Mouse (Mus musculus) granulocyte monocyte progenitor cell, adult 5-6 weeks (primary cell): ENCODE results near the gene Tmub1. TPM values are rescaled to one million over a fixed set of nuclear protein-coding genes. Genes with fewer than 3 reads are reported as not detected.

Experiments
- ATAC-seq: replicated peaks from 2 replicates; pipeline ENCODE4 v1.8.0; 2016; ENCODE audit warnings: mild to moderate bottlenecking, moderate TSS enrichment, inconsistent platforms; ENCODE audit not compliant: poor library complexity, severe bottlenecking
- total RNA-seq, 2 experiments: library from RNA; stranded (forward) in 1 of 2; stranded (reverse) in 1 of 2; fragments of 200-712, 200-1000 nt in 1 of 2; fragments of >200 nt in 1 of 2; fragmentation: Nextera tagmentation in 1 of 2; gene quantifications; 2 replicates each; pipeline ENCODE4 v1.2.3; 2014 to 2017

Gene Tmub1
- total RNA-seq, 2 experiments from 2014 or later: 6.4 to 11.1 TPM

DNA sequence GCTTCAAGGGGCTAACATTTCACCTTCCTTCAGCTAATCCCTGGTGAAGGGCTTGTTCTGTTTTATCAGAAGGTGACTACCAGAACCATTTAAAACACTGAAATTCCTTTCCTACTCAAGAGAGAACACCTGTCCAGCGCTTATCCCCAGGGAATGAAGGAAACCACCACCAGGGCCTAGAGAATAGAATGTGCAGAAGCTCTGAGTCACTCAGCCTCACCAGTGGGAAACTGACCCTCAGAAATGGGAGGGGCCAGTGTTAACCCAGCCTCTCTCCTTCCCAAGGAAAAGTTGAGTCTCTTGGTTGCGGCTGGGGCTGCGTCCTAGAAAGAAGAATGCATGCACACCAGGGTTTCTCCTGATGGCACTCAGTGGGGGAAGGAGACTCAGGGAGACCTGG, 7.4 kb upstream of the Tmub1 start:
- no peak for ATAC-seq

DNA sequence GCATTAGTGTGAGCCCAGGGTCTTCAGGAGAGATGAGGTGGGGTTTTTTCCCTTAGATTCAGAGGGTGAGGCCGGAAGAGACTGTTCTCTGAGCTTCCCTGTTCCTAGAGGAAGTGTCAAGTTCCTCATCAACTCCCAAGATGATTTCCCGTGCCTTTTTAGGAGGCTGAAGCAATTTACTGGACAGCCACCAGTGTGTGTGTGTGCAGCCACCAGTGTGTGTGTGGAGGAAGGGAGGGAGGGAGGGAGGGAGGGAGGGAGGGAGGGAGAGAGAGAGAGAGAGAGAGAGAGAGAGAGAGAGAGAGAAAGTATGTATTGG, 6.3 kb upstream of the Tmub1 start:
- no peak for ATAC-seq

DNA sequence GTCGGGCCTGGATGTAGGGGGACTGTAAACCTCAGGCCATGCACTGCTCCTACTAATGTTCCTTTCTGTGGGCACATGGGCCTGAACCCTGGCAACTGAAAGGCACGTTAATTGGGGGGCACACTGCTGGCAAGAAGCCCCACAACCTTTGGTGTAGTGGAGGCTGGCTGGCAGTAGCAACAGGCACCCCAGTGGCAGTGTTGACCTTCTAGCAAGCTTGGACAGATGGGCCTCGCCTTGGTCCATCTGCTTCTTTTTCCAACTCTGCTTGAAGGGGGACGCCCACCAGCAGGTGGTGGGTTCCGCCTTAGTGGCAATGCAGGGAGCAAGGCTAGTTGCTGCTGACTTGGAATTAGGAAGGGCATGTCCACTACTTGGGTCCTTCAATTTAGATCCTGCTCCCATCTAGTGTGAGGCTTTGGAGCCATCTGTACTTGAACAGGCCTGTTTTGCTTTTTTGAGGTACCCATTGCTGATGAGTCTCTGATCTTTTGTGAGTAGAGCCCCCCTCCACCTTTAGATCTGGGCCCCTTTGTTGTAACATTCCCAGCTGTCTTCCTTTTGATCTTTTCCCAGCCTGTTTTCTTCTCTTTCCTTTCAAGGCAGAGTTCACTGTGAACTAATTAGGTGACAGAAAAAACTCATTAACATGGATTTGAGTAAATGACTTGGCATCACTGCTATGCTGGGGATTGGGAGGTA, 5.8 kb upstream of the Tmub1 start:
- no peak for ATAC-seq

DNA sequence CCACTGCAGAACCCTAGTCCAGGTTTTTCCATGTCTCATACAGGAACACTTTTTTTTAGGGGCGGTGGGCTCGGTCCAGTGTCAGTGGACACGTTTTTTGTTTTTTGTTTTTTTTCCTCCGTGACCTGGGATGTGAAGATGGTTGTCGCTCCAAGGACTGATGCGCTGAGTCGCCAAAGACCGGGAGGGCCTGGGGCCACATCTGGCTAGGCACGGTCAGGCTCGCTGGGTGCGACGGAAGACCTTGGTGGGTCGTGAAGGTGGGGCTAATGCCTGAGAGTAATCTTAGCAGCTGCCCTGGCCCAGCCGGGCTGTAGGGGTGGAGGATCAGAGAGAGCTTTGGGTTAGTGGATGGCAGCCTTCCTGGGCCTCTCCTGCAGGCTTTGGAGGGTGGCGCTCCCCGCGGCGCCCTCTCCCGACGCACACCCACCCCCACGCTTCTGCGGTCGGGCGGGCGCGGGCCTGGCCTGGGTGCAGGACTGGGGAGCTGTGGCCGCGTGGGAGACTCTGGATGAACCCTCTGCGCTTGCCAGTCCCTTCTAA, 5.1 kb upstream of the Tmub1 start:
- peak; percentile 21 for ATAC-seq

DNA sequence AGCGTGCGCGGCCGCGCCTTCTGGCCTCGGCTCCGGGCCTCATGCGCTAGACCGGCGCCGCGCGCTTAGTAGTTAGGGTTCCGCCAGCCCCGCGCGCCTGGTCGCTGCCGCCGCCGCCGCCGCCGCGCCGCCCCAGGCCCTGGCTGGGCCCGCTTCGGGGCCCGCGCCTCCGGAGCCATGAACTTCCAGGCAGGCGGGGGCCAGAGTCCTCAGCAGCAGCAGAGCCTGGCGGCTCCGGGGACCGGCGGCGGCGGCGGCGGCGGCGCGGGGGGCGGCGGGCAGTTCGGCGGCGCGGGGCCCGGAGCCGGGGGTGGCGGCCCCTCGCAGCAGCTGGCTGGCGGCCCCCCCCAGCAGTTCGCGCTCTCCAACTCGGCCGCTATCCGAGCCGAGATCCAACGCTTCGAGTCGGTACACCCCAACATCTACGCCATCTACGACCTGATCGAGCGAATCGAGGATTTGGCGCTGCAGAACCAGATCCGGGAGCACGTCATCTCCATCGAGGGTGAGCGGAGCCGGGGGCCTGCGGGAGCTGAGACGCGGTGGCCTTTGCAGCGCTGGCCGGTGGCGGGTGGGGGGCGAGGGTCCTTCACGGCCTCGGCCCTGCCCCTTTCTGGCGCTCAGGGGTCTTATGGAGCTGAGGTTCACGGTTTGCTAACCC, 4.5 kb upstream of the Tmub1 start, which contains the start of gene Agap3:
Gene Agap3, plus strand, starts transcription at position 148 of the 661 bp plus-strand sequence.
- no peak for ATAC-seq

DNA sequence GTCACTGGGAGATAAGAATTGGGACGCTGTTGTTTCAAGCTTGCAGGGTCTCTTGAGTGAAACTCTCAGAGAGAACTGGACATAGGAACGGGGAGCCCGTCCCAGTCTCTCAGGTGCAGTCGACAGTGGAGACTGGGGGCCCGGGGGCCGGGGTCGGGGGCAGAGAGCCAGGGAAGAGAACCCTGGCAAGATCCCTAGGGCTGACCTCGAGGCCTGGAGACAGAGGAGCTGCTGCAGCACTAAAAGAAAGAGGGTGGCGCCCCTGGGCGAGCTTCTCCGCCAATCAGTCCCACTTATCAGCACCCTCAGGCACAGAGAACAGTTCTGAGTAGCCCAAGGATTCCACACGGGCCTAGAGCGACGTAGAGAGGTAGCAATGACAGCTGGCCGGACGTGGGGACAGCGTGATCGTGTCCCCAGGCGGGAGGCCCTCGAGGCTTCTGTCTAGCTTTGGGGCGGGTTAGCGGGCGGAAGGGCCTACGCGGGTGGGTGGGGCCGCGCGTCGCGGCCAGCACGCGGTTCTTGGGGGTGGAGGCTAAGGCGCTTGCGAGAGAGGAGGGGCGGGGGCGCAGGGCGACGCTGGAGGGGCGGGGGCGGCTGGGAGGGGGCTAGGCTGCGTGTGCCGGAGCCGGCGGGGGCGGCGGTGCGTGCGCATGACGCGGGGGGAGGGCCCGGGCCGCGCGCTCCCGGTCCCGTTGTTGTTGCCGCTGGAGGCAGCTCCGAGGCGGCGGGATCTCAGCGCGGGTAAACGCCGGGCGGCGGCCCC, 3.8 kb upstream of the Tmub1 start:
- ATAC-seq: peak; percentile 64

DNA sequence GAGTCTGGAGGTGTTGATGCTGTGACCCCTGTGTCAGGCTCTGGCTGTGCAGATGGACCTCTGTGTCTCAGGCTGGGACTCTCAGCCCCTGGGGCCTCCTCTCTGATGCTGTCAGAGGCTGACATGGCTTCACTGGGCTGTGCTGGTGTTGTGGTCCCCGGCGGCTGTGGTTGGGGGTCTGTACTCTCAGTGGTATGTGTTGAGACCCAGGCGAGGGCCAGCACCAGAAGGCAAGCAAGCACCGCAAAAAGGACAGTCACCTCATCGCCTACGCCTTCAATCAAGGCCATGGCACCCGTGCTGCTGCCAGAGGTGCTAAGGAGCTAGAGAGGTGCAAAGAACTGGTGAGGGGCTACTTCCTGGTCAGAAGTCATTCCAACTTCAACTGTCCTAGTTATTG, 1.0 kb downstream of the Tmub1 start:
- ATAC-seq: no peak

DNA sequence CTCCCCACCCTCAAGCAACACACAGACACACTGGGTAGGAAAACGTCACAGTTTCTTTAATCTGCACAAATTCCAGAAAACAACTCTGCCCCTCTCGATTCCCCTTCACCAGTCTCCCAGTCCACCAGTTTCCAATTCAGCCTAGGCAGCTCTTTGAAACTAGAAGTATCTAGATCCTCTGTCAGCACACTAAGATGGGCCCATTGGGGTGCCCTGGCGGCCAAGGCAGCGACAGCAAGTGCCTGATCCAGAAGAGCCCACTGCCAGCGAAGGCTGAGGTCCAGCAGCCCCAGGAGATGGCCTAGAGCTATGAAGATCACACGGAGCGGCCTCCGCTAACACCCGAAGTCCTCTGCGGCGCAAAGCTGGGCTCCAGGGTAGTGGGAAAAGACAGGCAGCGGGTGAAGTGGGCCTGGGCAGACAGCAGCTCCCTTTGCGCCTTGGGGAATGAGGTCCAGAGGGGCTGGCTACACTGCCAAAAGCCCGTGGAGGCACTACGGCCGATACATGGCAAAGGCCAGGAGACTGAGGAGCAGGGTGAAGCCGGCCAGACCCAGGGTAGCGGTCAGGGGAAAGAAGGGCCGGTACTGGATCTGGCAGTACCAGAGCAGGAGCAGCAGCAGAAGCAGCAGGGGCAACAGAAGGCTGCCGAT, 2.1 kb downstream of the Tmub1 start:
- ATAC-seq: no peak

DNA sequence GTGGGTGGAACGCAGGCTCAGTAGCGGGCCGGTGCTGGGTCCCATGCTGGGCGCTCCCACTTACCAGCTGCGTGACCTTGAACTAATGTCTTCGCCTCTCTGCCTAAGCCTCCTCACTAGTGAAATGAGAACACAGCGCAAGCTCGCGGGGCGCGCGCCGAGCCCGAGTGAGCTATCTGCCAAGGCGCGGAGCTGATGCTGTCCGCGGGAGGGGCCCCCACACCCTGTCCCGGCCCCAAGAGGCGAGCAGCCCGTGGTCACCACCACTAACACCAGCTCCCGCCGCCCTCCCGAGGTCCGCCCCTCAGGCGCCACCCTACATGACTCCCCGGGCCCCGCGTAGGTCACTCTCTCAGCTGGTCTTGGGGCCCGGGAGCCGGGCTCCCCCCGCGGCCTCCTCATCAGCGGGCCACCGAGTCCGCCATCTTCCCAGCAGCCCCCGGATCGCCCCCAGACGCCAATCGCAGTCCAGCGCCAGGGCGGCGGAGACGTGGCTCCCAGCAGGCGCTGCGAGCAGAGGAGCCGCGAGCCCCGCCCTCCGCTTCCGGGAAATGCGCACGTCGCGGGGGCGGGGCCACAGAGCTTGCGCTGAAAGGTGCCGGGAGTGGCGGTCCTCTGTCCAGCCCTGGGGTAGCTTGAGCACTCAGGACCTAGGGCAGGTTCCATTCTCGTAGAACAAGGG, 2.8 kb downstream of the Tmub1 start, which contains the start of gene Fastk:
Gene Fastk, minus strand, starts transcription at position 542 of the 682 bp plus-strand sequence.
- ATAC-seq: peak; percentile 74

DNA sequence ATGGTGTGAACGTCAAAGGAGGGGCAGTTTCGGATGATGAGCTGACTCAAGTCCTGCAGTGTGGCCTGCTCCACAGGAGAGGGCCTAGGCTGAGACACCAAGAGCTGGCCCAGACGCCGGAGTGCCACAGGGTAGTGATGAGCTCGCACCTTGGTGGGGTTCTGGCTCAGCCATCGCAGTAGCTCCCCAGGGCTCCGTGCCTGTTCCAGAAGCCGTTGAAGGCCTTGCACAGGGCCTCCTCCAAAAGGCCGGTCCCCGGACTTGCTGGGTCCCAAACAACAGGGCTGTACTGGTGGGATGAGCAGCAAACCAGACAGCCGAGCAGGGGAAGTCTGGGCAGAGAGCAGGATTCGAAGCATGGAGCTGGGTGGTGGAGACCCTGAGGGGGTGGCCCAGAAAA, 3.7 kb downstream of the Tmub1 start:
- no peak for ATAC-seq

DNA sequence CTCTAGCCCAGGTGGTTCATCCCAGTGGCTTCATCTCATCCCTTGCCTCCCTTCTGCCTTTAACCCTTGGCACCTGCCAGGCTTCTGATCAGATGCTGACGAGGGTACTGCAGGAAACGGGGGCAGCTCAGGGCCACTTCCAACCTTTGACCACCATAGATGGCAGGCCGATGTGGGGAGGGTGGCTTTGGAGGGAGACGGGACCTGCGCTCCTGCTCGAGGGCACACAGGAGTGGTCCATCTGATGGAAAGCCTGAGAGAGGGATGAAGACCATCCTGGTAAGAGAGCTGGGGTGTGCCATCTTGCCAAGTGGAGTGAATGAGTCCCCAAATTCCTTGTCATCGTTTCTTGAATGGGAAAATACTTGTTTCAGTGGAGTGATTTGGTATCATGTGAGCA, 4.5 kb downstream of the Tmub1 start:
- ATAC-seq: no peak

DNA sequence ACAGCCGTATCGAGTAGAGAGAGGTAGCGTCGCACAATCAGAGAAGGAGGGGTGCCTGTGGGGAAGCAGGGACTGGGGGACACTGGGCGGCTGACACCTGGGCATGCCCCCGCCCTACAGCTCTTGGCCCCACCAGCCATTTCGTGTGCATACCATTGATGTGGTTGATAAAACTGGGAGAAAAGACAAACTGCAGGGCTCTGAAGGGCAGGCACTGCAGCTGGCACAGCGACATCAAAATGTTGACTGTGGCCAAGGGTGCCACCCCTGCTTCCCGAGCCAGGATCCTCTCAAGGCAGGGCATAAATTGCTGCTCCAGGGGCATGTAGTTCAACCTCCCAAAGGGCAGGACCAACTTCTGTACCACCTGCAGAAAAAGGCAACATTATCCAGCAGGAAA, 5.6 kb downstream of the Tmub1 start:
- no peak for ATAC-seq

DNA sequence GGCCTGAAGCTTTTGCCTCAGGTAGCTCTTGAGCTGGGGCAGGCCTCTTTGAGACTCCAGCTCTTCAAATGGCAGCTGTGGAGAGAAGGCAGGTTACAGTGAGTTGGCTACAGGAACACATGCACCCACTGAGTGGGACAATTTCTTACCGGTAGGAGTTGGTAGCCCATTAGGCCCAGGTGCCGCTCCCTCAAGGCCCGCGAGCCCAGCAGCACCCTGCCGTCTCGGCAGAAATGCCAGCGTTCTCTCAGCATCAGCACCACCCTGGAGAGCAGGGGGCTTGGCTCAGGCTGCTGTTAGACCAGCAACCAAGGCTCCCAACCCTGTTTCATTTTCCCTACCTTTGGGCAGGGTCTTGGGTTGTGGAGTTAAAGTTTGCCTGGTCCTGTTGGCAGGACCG, 6.5 kb downstream of the Tmub1 start:
- no peak for ATAC-seq

DNA sequence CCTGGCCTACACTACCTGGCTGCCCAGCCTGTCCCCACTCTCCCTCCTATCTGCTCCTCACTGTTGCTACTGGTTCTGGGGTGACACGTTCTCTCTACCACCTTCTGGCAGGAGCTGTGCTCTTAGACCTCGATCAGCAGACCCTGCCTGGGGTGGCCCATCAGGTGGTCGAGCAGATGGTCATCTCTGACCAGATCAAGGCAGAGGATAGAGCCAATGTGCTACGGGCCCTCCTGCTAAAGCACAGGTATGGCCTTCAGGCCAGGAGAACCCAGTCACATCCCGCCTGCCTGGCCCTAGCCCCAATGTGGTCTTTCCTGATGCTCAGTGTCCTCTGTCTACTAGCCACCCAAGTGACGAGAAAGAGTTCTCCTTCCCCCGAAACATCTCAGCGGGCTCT, 13.7 kb downstream of the Tmub1 start:
- ATAC-seq: no peak

DNA sequence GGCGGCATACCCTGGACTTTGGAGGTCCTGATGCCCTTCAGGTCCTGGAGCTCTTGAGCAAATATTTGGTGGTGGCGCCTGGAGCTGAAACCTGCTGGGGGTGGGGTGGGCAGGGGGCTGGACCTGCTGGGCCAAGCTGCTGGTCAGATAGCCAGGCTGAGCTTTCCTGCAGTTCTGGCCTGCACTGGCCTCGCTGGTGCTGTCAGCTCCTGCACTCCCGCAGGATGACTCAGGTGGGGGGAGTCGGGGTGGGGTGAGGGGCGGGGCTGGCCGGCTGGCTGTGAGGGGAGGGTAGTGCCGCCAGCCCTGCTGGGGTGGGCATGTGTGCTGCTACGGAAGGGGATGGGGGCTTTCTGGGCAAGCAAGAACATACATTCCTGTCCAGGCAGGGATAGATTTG, 19.1 kb downstream of the Tmub1 start:
- no peak for ATAC-seq

DNA sequence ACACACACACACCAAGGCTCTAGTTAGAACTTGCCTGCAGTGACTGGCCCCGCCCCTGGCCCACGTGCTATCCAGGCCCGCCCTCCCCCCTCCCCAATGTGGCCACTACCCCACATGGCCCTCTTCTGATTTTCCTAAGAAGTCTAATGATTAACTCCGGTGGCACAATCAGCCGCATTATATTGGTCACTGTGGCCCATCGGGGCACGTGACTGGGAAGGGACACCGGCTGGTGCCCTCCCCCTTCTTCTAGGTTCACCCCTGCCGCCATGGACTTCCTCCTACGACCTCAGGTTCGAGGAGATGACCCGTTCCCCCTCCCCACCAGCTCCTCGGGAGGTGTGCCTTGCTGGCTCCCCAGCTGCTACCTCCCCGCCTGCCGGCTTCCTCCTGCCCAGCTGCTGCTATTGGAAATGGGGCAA, 19.7 kb downstream of the Tmub1 start:
- no peak for ATAC-seq

DNA sequence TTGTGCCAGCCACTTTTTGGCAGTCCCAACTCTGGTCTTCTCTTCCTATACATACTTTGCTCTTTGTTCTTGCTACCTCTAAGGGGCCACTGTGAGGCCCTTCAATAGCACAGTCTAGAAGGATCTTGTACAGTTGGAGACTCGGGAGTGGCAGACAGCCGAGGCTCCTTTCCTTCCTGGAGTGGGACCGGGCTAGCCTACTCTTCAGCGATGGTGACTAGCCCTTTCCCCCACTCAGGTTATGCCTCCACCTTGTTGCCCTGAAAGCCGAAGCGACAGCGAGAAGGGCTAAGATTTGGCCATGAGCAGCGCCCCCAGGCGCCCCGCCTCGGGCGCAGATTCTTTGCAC, 20.4 kb downstream of the Tmub1 start:
- ATAC-seq: no peak

DNA sequence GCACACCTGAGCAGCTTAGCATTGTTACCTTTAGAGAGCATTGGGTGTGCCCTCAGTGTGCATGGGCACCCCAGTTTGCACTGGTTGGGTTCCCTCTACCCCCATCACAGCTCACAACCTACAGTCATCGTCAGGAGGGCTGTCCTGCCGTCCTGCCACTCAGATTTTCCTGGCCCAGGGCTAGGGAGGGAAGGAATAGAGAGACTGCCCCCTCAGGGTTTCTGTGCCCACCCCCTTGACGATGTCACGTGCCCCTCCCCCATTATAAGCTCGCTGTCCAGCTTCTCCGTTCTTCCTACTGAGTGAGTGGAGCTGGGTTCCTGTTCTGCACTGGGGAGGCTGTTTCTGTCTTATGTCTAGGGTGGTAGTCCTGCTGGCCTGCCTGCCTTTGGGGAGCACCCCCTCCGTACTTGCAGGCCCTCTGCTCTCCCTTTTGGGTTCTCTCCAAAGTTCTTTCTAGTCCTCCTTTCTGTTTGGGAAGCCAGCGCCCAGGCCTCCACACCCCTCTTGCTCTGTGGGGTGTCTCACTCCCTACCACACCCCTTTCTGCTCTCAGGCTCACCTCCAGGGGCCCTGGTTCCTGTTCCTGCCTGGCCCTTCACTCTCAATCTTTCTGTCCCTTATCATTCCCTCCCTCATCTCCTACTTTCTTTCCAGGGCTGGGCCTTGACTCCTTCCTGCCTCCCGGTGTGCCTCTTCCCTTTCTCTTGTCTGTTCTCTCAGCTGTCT, 20.9 kb downstream of the Tmub1 start:
- ATAC-seq: no peak

DNA sequence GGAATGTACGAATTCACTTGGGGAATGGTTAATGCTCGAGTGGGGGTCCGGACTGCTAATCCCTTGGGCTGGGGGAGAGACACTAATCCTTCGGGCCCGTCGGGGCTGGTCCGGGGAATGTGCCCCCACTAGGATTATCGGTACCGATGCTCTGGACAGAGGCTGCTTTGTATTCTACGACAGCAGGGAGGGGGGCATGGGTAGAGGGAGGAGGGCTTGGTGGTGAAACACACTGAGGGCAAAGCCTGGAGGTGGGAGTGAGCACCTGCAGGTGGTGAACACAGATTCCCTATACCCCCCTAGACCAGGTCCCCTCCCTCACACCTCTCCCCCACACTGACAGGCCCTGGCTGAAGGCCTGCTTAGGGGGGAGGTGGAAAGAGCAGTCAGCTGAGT, 21.6 kb downstream of the Tmub1 start:
- no peak for ATAC-seq
